Mouse (Mus musculus): ENCODE results near the gene Cacnb2. TPM values are rescaled to one million over a fixed set of nuclear protein-coding genes. Genes with fewer than 3 reads are reported as not detected.
A peak's percentile ranks its signal among the peaks of the same experiment; 100 is the strongest.

Gene Cacnb2
- polyA plus RNA-seq, 1 experiment from 2014 or later: 12.7 TPM

DNA sequence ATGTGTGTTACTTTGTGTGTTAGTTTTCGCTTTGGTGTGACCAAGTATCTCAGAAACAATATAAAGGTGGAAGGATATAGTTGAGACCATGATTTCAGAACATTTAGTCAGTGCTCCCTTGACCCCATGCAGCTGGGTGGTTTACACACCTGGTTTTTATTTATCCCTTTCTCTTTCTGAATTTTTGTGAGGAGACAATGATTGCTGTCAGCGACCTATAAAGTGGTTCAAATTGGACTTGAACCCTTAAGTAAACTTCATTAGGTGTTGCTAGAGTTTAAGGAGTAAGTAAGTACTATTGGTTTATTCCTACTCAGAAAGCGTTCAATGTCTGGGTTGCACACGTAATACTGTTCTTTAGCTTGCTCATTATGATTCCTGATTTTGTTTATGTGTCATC lies 36.4 kb downstream of the Cacnb2 start:
- no peaks in the 10 kb centered on the region for H3K9me3 ChIP-seq (ENCODE audit: control insufficient read depth, low read length)
- 88% methylated on average over 4 of the region's 4 CpGs for WGBS
- no peak overlapping the region for H3K27ac ChIP-seq (ENCODE audit: low read depth, low read length)
- no peaks in the 10 kb centered on the region for H3K4me1 ChIP-seq (ENCODE audit: control insufficient read depth, insufficient read depth, low read length)
- H3K4me3 ChIP-seq (ENCODE audit: low read depth, low read length): no peak overlapping the region
- no peak for ATAC-seq (ENCODE audit: low read depth)
- no peak overlapping the region for H3K4me2 ChIP-seq (ENCODE audit: low read depth, low read length)
- no peak overlapping the region for H3K9ac ChIP-seq (replicated peaks; ENCODE audit: low read depth, low read length)
- no peaks in the 10 kb centered on the region for H3K36me3 ChIP-seq (ENCODE audit: control insufficient read depth, insufficient read depth, low read length)
- H3K27me3 ChIP-seq (ENCODE audit: control insufficient read depth, insufficient read depth, low read length): no peaks in the 10 kb centered on the region

DNA sequence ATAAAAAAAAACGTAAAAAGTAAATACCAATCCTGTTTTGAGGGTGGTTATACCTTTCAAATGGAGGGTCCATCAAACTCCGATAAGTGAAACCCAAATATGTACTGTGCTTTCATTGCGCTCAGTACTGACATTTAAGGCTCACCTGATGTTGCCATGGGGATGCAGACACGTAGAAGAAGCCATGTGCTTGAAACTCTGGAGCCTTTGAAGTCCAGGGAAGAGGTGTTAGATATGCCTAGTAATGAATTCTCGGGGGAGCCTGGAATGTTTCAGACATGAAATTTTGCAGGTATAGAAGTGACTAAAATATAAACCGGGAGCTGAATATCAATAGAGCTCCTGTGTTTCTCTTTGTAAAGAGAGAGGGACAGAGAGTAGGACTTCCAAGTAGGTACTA lies 37.0 kb downstream of the Cacnb2 start:
- ATAC-seq (ENCODE audit: low read depth): no peak
- Histone ChIP-seq H3K9ac (replicated peaks; ENCODE audit: low read depth, low read length) (no peak overlapping the region), H3K36me3 (ENCODE audit: control insufficient read depth, insufficient read depth, low read length) (no peaks in the 10 kb centered on the region), H3K27me3 (ENCODE audit: control insufficient read depth, insufficient read depth, low read length) (no peaks in the 10 kb centered on the region), H3K4me2 (ENCODE audit: low read depth, low read length) (no peak overlapping the region), H3K9me3 (ENCODE audit: control insufficient read depth, low read length) (no peaks in the 10 kb centered on the region), H3K4me1 (ENCODE audit: control insufficient read depth, insufficient read depth, low read length) (no peaks in the 10 kb centered on the region), H3K4me3 (ENCODE audit: low read depth, low read length) (no peak overlapping the region), H3K27ac (ENCODE audit: low read depth, low read length) (no peak overlapping the region)
- WGBS: 89% methylated on average over 6 of the region's 6 CpGs

- H3K27ac ChIP-seq (ENCODE audit: low read depth, low read length): no peak overlapping the region
- ATAC-seq (ENCODE audit: low read depth): no peak
- H3K4me2 ChIP-seq (ENCODE audit: low read depth, low read length): no peak overlapping the region
- H3K4me3 ChIP-seq (ENCODE audit: low read depth, low read length): no peak overlapping the region
- H3K4me1 ChIP-seq (ENCODE audit: control insufficient read depth, insufficient read depth, low read length): no peaks in the 10 kb centered on the region
- H3K27me3 ChIP-seq (ENCODE audit: control insufficient read depth, insufficient read depth, low read length): no peaks in the 10 kb centered on the region
- 64% methylated on average over 2 of the region's 2 CpGs for WGBS
- H3K36me3 ChIP-seq (ENCODE audit: control insufficient read depth, insufficient read depth, low read length): no peaks in the 10 kb centered on the region
- no peaks in the 10 kb centered on the region for H3K9me3 ChIP-seq (ENCODE audit: control insufficient read depth, low read length)
- H3K9ac ChIP-seq (replicated peaks; ENCODE audit: low read depth, low read length): no peak overlapping the region
These were observed 38.2 kb downstream of the Cacnb2 start for GRCm38 (mm10) chr2:14641040-14641439.

DNA sequence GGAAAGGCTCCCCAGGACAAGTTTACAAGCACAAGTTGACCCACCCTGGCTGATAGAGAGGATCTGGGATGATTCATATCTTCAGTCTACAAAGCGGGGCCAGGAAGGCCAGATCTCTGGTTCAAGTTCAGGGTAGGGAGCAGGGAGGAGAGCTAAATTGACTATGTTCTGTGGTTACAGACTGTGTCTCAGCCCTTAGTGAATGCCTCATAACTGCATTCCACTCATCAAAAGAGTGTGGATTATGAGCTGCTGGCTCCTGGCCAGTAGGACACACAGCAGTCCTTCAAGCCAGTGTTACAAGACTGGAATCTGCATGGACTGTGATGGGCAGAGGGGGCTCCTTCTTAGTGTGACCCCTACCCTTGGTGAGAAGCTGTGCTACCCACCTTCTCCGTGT lies 48.4 kb downstream of the Cacnb2 start:
- WGBS: 94% methylated on average over 2 of the region's 2 CpGs
- H3K4me3 ChIP-seq (ENCODE audit: low read depth, low read length): no peak overlapping the region
- H3K4me1 ChIP-seq (ENCODE audit: control insufficient read depth, insufficient read depth, low read length): no peaks in the 10 kb centered on the region
- no peak overlapping the region for H3K9ac ChIP-seq (replicated peaks; ENCODE audit: low read depth, low read length)
- no peaks in the 10 kb centered on the region for H3K36me3 ChIP-seq (ENCODE audit: control insufficient read depth, insufficient read depth, low read length)
- no peak overlapping the region for H3K4me2 ChIP-seq (ENCODE audit: low read depth, low read length)
- no peaks in the 10 kb centered on the region for H3K9me3 ChIP-seq (ENCODE audit: control insufficient read depth, low read length)
- no peaks in the 10 kb centered on the region for H3K27me3 ChIP-seq (ENCODE audit: control insufficient read depth, insufficient read depth, low read length)
- no peak overlapping the region for H3K27ac ChIP-seq (ENCODE audit: low read depth, low read length)
- no peak for ATAC-seq (ENCODE audit: low read depth)

GRCm38 (mm10) chr2:14656673-14657072 lies 53.8 kb downstream of the Cacnb2 start:
- no peaks in the 10 kb centered on the region for H3K9me3 ChIP-seq (ENCODE audit: control insufficient read depth, low read length)
- no peaks in the 10 kb centered on the region for H3K36me3 ChIP-seq (ENCODE audit: control insufficient read depth, insufficient read depth, low read length)
- ATAC-seq (ENCODE audit: low read depth): peak; percentile 64; the same call in 1 of the 2 replicates
- no peak overlapping the region for H3K4me2 ChIP-seq (ENCODE audit: low read depth, low read length)
- no peaks in the 10 kb centered on the region for H3K27me3 ChIP-seq (ENCODE audit: control insufficient read depth, insufficient read depth, low read length)
- H3K27ac ChIP-seq (ENCODE audit: low read depth, low read length): no peak overlapping the region
- no peak overlapping the region for H3K9ac ChIP-seq (replicated peaks; ENCODE audit: low read depth, low read length)
- WGBS: 37% methylated on average over 4 of the region's 4 CpGs
- H3K4me1 ChIP-seq (ENCODE audit: control insufficient read depth, insufficient read depth, low read length): no peaks in the 10 kb centered on the region
- H3K4me3 ChIP-seq (ENCODE audit: low read depth, low read length): no peak overlapping the region

DNA sequence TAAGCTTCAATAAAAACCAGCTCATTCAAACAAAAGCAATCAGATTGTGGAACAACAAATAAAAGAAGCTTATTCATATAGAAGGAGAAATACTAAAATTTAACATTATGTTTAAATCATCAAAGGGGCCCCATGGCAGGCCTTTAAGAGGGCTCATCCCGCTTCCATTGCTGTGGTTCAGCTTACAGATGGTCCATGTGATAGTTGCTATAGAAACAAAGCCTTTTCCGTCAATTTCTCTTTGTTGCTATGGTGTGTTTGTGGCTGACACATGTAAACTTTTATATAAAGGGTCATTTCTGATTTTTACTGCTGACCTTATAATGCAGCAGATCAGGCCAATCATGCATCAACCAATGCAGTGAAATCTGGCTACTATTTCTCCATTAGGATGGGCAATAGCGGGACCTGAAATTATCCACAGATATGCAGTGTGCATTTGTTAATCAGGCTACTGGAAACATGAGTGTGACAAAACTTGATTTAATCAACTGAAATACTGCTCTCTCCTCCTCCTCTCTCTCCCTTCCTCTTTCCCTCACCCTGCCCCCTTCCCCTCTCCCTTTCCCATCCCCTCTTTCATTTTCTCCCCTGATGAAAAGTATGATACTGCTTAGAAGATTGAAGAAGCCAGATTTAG lies 54.4 kb downstream of the Cacnb2 start:
- no peaks in the 10 kb centered on the region for H3K9me3 ChIP-seq (ENCODE audit: control insufficient read depth, low read length)
- no peak overlapping the region for H3K9ac ChIP-seq (replicated peaks; ENCODE audit: low read depth, low read length)
- WGBS: 48% methylated on average over 3 of the region's 3 CpGs
- no peak overlapping the region for H3K4me3 ChIP-seq (ENCODE audit: low read depth, low read length)
- H3K4me2 ChIP-seq (ENCODE audit: low read depth, low read length): no peak overlapping the region
- ATAC-seq (ENCODE audit: low read depth): peak; percentile 72
- no peaks in the 10 kb centered on the region for H3K36me3 ChIP-seq (ENCODE audit: control insufficient read depth, insufficient read depth, low read length)
- H3K27ac ChIP-seq (ENCODE audit: low read depth, low read length): no peak overlapping the region
- no peaks in the 10 kb centered on the region for H3K4me1 ChIP-seq (ENCODE audit: control insufficient read depth, insufficient read depth, low read length)
- no peaks in the 10 kb centered on the region for H3K27me3 ChIP-seq (ENCODE audit: control insufficient read depth, insufficient read depth, low read length)

GRCm38 (mm10) chr2:14665213-14665612 lies 62.3 kb downstream of the Cacnb2 start:
- Histone ChIP-seq H3K9me3 (ENCODE audit: control insufficient read depth, low read length) (no peaks in the 10 kb centered on the region), H3K9ac (replicated peaks; ENCODE audit: low read depth, low read length) (no peak overlapping the region), H3K27ac (ENCODE audit: low read depth, low read length) (no peak overlapping the region), H3K27me3 (ENCODE audit: control insufficient read depth, insufficient read depth, low read length) (no peaks in the 10 kb centered on the region), H3K4me1 (ENCODE audit: control insufficient read depth, insufficient read depth, low read length) (no peaks in the 10 kb centered on the region), H3K36me3 (ENCODE audit: control insufficient read depth, insufficient read depth, low read length) (no peaks in the 10 kb centered on the region), H3K4me2 (ENCODE audit: low read depth, low read length) (no peak overlapping the region), H3K4me3 (ENCODE audit: low read depth, low read length) (no peak overlapping the region)
- ATAC-seq (ENCODE audit: low read depth): no peak
- 11% methylated on average over 1 of the region's 1 CpGs for WGBS

DNA sequence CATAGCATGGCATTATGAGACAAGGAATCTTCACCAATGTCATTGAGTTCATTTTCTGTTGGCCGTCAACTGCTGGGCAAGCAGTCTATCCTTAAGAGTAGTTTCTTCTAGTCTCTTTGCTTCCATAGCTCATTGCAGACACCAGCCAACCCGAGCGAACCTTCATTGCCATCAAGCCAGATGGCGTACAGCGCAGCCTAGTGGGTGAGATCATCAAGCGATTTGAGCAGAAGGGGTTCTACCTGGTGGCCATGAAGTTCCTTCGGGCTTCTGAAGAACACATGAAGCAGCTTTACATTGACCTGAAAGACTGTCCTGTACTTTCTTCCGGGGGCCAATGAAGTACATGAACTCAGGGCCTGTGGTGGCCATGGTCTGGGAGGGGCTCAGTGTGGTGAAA lies 69.2 kb downstream of the Cacnb2 start:
- Histone ChIP-seq H3K4me2 (ENCODE audit: low read depth, low read length) (no peak overlapping the region), H3K9ac (replicated peaks; ENCODE audit: low read depth, low read length) (no peak overlapping the region), H3K4me3 (ENCODE audit: low read depth, low read length) (no peak overlapping the region), H3K4me1 (ENCODE audit: control insufficient read depth, insufficient read depth, low read length) (no peaks in the 10 kb centered on the region), H3K9me3 (ENCODE audit: control insufficient read depth, low read length) (no peaks in the 10 kb centered on the region), H3K36me3 (ENCODE audit: control insufficient read depth, insufficient read depth, low read length) (no peaks in the 10 kb centered on the region), H3K27ac (ENCODE audit: low read depth, low read length) (no peak overlapping the region), H3K27me3 (ENCODE audit: control insufficient read depth, insufficient read depth, low read length) (no peaks in the 10 kb centered on the region)
- WGBS: 96% methylated on average over 8 of the region's 8 CpGs
- ATAC-seq (ENCODE audit: low read depth): no peak

DNA sequence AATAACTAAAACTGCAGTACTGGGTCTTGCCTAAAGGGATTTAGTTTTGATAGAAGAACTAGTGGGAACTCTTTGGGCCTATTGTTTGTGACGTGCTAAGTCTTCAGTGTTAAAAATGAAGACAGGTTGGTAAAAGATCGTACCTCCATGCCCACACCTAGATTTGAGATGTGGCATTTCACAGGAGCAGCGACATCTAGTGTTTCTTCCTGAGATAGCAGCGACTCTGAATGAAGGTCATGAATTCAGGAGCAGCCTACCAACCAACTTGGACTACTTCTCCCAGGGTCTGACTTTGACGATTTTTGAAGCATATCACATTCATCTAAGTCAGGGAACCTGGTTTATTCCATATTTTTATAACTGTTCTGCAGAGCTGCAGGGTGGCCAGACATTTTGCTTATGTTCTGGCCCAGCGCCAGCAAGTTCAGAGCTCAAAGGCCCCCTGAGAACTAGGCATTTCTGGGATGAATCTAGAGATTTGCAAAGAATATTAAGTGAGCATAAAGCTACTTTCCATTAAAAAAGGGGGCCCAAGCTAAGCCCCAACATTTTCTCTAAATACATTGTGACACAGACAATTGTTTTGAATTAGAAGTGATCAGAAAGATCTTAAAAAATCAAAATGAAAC lies 74.1 kb downstream of the Cacnb2 start:
- WGBS: 25% methylated on average over 6 of the region's 6 CpGs
- no peaks in the 10 kb centered on the region for H3K4me1 ChIP-seq (ENCODE audit: control insufficient read depth, insufficient read depth, low read length)
- H3K27me3 ChIP-seq (ENCODE audit: control insufficient read depth, insufficient read depth, low read length): no peaks in the 10 kb centered on the region
- H3K36me3 ChIP-seq (ENCODE audit: control insufficient read depth, insufficient read depth, low read length): no peaks in the 10 kb centered on the region
- ATAC-seq (ENCODE audit: low read depth): peak; percentile 71
- H3K4me3 ChIP-seq (ENCODE audit: low read depth, low read length): no peak overlapping the region
- H3K27ac ChIP-seq (ENCODE audit: low read depth, low read length): no peak overlapping the region
- H3K4me2 ChIP-seq (ENCODE audit: low read depth, low read length): no peak overlapping the region
- H3K9me3 ChIP-seq (ENCODE audit: control insufficient read depth, low read length): no peaks in the 10 kb centered on the region
- H3K9ac ChIP-seq (replicated peaks; ENCODE audit: low read depth, low read length): no peak overlapping the region

All from neural tube, embryonic 14.5 days (tissue).